Mouse (Mus musculus): ENCODE data around the gene Supt20. TPM values are rescaled to one million over a fixed set of nuclear protein-coding genes. Genes with fewer than 3 reads are reported as not detected.
A peak's percentile ranks its signal among the peaks of the same experiment; 100 is the strongest.

Supt20 gene
- total and polyA plus RNA-seq, 3 experiments, result 34.1 to 69.5 (median 38.6) TPM

- in situ Hi-C loops (cut with MboI; ENCODE audit: low pct_ligation_motif_present, low pct_unique_long_range_greater_than_20kb, low sequenced_read_pairs) (no loop called here), dilution Hi-C loops (cut with MboI; ENCODE audit: extremely low pct_ligation_motif_present, extremely low pct_unique_long_range_greater_than_20kb, low sequenced_read_pairs) (no loop called here)
- H3K27ac ChIP-seq (ENCODE audit: insufficient read depth, low read depth), result peak overlapping the region; percentile 57
- H3K9ac ChIP-seq (ENCODE audit: insufficient read depth, low read depth), result peak overlapping the region; percentile 90
- peak; percentile 15; the same call in 1 of the 2 replicates for TF ChIP-seq SIN3A (IDR thresholded peaks at IDR 0.05; ENCODE audit: low read length)
- peak; percentile 41; the same call in 1 of the 2 replicates for TF ChIP-seq MAX (IDR thresholded peaks at IDR 0.05; ENCODE audit: low read length)
- TF ChIP-seq ZNF384 (IDR thresholded peaks at IDR 0.05; ENCODE audit: low read depth, low read length), result peak; percentile 92
- TF ChIP-seq MEF2A (IDR thresholded peaks at IDR 0.05; ENCODE audit: borderline replicate concordance, low read depth, low read length), result no peak
- peak; percentile 57; the same call in 1 of the 2 replicates for TF ChIP-seq MXI1 (IDR thresholded peaks at IDR 0.05; ENCODE audit: low read depth, low read length)
- 0 out of 2 replicates have a peak, but pooled peaks have one; percentile 35 for TF ChIP-seq POLR2A (IDR thresholded peaks at IDR 0.05; ENCODE audit: low read depth, low read length)
- TF ChIP-seq CHD1 (IDR thresholded peaks at IDR 0.05; ENCODE audit: low read depth, low read length), result no peak; the same call in 1 of the 2 replicates
- peaks cover 6 to 40% of the 10 kb centered on the region in 2 experiments for H3K4me1 ChIP-seq (ENCODE audit: control insufficient read depth in 1 of 2, insufficient read depth in 2 of 2)
- no peak for DNase-seq (ENCODE audit: extremely low read depth)
- peak overlapping the region; percentile 86 for H3K4me2 ChIP-seq (ENCODE audit: insufficient read depth, low read depth, poor library complexity, severe bottlenecking)
- H3K36me3 ChIP-seq (replicated peaks in 1 of 2; ENCODE audit: control insufficient read depth in 1 of 2, insufficient read depth in 1 of 2, low read length in 1 of 2), result peaks cover 24 to 52% of the 10 kb centered on the region in 2 experiments
- H3K79me2 ChIP-seq (replicated peaks; ENCODE audit: control insufficient read depth, extremely low read depth, insufficient read depth, poor library complexity, severe bottlenecking), result peaks cover 32% of the 10 kb centered on the region
- H3K27me3 ChIP-seq (replicated peaks), result no peaks in the 10 kb centered on the region
- peak overlapping the region; percentile 83 to 99 (median 86) for H3K4me3 ChIP-seq (replicated peaks in 1 of 3; ENCODE audit: low read depth in 2 of 3, low read length in 2 of 3, poor library complexity in 1 of 3)
- H3K9me3 ChIP-seq (replicated peaks; ENCODE audit: low read length), result no peaks in the 10 kb centered on the region
Measured at GRCm38 (mm10) chr3:54736101-54736927, 43.7 kb downstream of the Supt20 start.

GRCm38 (mm10) chr3:54737317-54737716 lies 44.7 kb downstream of the Supt20 start:
- Histone ChIP-seq H3K4me1 (ENCODE audit: control insufficient read depth in 1 of 2, insufficient read depth in 2 of 2) (peaks cover 3 to 30% of the 10 kb centered on the region in 2 experiments), H3K9me3 (replicated peaks; ENCODE audit: low read length) (peaks cover 3% of the 10 kb centered on the region), H3K4me2 (ENCODE audit: insufficient read depth, low read depth, poor library complexity, severe bottlenecking) (no peak overlapping the region), H3K27me3 (replicated peaks) (no peaks in the 10 kb centered on the region), H3K4me3 (replicated peaks in 1 of 3; ENCODE audit: low read depth in 2 of 3, low read length in 2 of 3, poor library complexity in 1 of 3) (no peak overlapping the region), H3K36me3 (replicated peaks in 1 of 2; ENCODE audit: control insufficient read depth in 1 of 2, insufficient read depth in 1 of 2, low read length in 1 of 2) (peaks cover 27 to 53% of the 10 kb centered on the region in 2 experiments), H3K27ac (ENCODE audit: insufficient read depth, low read depth) (no peak overlapping the region), H3K79me2 (replicated peaks; ENCODE audit: control insufficient read depth, extremely low read depth, insufficient read depth, poor library complexity, severe bottlenecking) (peaks cover 32% of the 10 kb centered on the region), H3K9ac (ENCODE audit: insufficient read depth, low read depth) (no peak overlapping the region)
- TF ChIP-seq USF1 (IDR thresholded peaks at IDR 0.05; ENCODE audit: low read depth, low read length) (no peak), MEF2A (IDR thresholded peaks at IDR 0.05; ENCODE audit: borderline replicate concordance, low read depth, low read length) (no peak)
- DNase-seq (ENCODE audit: extremely low read depth), result no peak
- in situ Hi-C loops (cut with MboI; ENCODE audit: low pct_ligation_motif_present, low pct_unique_long_range_greater_than_20kb, low sequenced_read_pairs) (no loop called here), dilution Hi-C loops (cut with MboI; ENCODE audit: extremely low pct_ligation_motif_present, extremely low pct_unique_long_range_greater_than_20kb, low sequenced_read_pairs) (no loop called here)

- no peak overlapping the region for H3K4me2 ChIP-seq (ENCODE audit: insufficient read depth, low read depth, poor library complexity, severe bottlenecking)
- H3K27ac ChIP-seq (ENCODE audit: insufficient read depth, low read depth), result no peak overlapping the region
- peaks cover 68 to 88% of the 10 kb centered on the region in 2 experiments for H3K36me3 ChIP-seq (replicated peaks in 1 of 2; ENCODE audit: control insufficient read depth in 1 of 2, insufficient read depth in 1 of 2, low read length in 1 of 2)
- peaks cover 3% of the 10 kb centered on the region for H3K9me3 ChIP-seq (replicated peaks; ENCODE audit: low read length)
- dilution Hi-C loops (cut with MboI; ENCODE audit: extremely low pct_ligation_motif_present, extremely low pct_unique_long_range_greater_than_20kb, low sequenced_read_pairs) (no loop called here), in situ Hi-C loops (cut with MboI; ENCODE audit: low pct_ligation_motif_present, low pct_unique_long_range_greater_than_20kb, low sequenced_read_pairs) (no loop called here)
- H3K79me2 ChIP-seq (replicated peaks; ENCODE audit: control insufficient read depth, extremely low read depth, insufficient read depth, poor library complexity, severe bottlenecking), result peaks cover 5% of the 10 kb centered on the region
- no peak overlapping the region for H3K4me3 ChIP-seq (replicated peaks in 1 of 3; ENCODE audit: low read depth in 2 of 3, low read length in 2 of 3, poor library complexity in 1 of 3)
- TF ChIP-seq POLR2AphosphoS2 (IDR thresholded peaks at IDR 0.05; ENCODE audit: low read depth, low read length), result no peak
- TF ChIP-seq KAT2A (IDR thresholded peaks at IDR 0.05; ENCODE audit: insufficient replicate concordance, low read length), result no peak
- TF ChIP-seq TCF12 (IDR thresholded peaks at IDR 0.05; ENCODE audit: low read depth, low read length), result no peak
- TF ChIP-seq RCOR1 (conservative IDR thresholded peaks at IDR 0.05; ENCODE audit: low read depth, low read length), result no peak
- TF ChIP-seq ELF1 (IDR thresholded peaks at IDR 0.05; ENCODE audit: low read depth, low read length), result no peak
- peaks cover 0 to 20% of the 10 kb centered on the region in 2 experiments; a peak in 2 of 4 replicates for H3K4me1 ChIP-seq (ENCODE audit: control insufficient read depth in 1 of 2, insufficient read depth in 2 of 2)
- H3K27me3 ChIP-seq (replicated peaks), result no peaks in the 10 kb centered on the region
- no peak for DNase-seq (ENCODE audit: extremely low read depth)
- H3K9ac ChIP-seq (ENCODE audit: insufficient read depth, low read depth), result no peak overlapping the region
Measured at GRCm38 (mm10) chr3:54741965-54742364, 49.4 kb downstream of the Supt20 start.
